Mouse (Mus musculus): ENCODE measurements at regions not wholly inside any gene's neighbourhood (a gene's known extent, or its start where the extent isn't known, plus 50 kb on each side); places are given as distances from the start of the nearest gene placed in this dataset.

DNA sequence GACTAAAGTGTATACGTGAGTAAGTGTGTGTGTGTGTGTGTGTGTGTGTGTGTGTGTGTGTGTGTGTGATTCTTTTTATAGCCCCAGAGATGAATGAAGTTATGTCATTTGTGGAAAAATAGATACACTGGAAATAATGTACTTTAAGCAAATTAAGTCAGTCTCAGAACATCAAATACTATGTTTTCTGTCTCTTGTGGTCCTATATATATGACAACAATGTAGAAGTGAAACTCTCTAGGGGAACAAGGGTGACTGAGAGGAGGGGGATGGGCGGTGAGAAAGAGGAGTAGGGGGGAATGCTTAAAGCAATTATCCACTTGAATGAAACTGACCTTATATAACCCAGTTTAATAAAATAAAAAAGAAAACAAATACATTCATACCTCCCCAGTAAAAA is 285.5 kb downstream of the Pten start:
- no peak for DNase-seq (ENCODE audit: low spot score in 2 of 2)

DNA sequence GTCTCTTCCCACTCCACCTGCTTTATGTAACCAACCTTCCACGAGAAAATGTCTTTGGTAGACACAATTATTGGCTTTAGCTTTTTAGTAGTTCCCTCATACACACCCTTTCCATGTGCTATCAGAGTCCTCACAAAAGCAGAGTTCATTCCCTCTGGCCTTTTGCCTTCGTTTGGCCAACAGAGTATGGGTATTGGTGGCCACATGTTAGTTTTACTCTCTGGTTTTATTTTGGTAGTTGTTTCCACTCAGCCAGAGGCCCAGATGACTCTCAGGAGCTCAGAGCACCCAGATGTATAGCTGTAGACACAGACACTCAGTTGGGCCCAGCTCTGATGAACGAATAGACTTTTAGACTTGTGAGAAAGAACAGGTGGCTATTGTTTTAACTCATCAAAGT is 286.4 kb downstream of the Pten start:
- no peak for DNase-seq (ENCODE audit: low spot score in 2 of 2)

DNA sequence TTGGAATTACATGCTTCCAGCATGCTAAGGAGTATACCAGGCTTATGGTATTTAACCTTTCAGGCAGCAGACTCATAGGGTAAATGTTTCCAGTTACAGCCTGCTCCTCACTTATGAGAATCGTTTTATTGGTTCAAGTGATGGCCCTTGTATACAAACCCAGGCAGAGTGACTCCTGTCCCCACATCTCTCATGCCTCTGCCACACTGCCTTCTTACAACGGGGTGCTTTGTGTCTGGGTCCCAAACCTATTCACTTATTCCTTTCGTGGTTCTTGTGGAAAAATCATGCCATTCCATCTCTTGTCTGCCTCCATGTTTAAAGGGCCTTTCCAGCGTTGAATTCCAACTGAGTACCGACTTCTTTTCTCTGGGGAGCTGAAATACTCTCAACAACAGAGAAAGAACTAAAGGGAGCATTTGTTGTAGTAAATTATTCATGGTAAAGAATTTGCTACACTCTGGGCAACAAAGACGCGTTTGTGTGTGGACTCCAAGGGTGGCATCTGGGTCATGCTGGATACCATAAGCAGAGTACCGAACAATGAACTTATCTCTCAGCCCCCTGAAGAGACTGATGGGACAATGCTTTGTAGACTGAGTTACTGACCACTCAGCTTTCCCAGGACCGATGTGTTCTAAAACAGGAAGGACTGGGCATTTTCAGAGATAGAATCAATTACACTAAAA is 291.6 kb downstream of the Pten start:
- DNase-seq (ENCODE audit: low spot score in 2 of 2), result no peak

DNA sequence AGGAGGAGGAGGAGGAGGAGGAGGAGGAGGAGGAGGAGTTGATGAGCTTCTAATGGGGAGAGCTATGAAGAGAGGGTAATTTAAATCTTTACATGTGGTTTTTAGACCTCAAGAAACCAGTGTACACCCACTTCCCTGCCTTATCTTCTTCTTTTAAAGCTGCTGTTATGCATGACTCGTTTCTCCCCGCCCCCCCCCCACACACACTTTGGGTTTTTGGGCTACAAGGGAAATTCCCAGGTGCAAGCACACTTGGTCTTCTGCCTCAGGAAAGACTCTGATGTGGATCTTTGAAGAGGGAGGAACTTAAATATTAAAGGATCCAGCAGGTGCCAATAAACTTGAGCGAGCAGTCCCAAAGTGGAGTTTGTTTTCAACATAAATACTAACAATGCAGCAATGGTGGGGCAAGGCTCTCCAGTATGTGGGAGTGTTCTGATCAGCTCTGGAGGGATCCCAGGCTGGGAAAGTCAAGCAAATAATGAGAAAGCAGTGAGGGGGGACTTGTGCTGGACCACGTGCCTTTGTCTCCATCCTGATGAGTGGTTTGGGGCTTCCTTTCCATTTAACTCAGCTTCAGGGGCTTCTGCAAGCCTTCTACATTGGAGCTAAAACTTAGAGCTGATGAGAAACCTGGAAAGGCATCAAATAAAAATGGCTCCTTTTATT is 296.0 kb downstream of the Pten start:
- no peak for DNase-seq (ENCODE audit: low spot score in 2 of 2)

DNA sequence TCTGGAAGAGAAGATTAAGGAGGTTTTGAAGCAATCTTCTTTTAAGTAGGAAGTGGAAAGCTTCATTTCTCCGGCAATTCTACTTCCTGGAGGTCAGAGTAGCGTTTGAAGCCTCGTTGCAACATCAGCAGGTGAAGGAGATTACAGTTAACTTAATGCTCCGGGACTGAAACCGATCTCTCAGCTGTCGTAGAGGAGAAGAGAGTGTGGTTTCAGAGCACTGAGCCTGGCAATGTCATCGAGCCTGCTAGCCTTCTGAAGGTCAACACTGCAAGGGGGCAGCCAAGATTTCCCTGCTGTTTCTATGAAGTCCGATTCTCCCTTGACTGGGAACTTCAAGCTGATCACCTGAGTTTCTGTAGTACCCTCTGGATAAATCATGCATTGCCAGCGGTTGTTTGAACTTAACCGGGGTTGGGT is 299.1 kb downstream of the Pten start:
- DNase-seq (ENCODE audit: low spot score in 2 of 2), result no peak

DNA sequence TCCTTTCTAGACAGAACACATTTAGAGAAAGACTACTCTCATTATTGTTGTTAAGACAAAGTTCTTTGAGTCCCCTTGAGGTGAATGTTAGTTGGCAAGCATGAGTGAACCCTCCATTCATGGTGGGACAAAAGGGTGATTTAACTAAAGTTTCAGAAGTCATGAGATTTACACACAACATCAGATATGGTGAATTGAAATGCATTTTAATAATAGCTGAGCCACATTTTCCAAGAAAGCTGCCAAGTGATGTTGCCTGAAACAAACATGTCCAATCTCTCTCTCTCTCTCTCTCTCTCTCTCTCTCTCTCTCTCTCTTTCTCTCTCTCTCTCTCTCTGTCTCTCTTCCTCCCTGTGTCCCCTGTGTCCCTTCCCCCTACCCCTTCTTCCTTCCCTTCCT is 303.7 kb downstream of the Pten start:
- DNase-seq (ENCODE audit: low spot score in 2 of 2), result no peak

DNA sequence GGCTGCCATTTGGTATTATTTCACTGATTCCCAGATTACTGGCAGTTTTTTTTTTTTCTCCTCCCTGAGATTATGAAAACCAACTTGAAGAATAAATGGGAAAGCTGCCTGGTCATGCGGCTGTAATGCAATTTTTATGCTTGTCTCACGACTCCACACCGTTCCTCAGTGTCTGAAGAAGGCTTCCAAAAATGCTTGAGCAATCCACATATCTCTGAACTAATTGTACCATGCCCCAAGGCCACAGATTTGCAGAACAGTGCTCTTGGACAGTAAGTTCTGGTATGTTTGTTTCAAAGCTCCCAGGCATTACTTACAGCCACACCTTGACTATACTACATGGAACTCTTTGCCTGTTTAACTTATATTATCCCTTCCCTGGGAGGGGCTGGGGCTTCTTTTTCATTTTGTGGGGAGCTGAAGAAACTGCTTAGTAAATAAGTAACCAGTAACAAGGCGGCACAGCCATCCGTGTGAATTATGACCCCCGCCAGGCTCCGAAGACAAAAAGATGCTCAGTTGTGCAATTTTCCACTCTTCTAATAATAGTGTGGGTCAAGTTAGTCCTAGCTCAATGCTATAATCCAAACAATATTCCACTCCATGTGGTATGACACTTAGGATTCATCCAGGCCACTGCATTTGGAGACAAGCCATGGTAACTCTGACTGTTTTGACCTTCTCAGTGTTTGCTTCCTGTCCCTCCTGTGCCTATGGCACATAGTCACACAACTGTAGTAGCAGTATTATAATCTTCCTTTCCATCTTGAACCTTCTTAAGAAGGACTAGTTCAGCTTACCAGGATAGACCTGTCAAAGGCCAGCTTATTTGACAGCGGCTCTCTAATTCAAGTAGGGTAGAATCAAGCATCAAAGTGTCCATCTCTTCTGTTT is 305.1 kb downstream of the Pten start:
- no peak for DNase-seq (ENCODE audit: low spot score in 2 of 2)

DNA sequence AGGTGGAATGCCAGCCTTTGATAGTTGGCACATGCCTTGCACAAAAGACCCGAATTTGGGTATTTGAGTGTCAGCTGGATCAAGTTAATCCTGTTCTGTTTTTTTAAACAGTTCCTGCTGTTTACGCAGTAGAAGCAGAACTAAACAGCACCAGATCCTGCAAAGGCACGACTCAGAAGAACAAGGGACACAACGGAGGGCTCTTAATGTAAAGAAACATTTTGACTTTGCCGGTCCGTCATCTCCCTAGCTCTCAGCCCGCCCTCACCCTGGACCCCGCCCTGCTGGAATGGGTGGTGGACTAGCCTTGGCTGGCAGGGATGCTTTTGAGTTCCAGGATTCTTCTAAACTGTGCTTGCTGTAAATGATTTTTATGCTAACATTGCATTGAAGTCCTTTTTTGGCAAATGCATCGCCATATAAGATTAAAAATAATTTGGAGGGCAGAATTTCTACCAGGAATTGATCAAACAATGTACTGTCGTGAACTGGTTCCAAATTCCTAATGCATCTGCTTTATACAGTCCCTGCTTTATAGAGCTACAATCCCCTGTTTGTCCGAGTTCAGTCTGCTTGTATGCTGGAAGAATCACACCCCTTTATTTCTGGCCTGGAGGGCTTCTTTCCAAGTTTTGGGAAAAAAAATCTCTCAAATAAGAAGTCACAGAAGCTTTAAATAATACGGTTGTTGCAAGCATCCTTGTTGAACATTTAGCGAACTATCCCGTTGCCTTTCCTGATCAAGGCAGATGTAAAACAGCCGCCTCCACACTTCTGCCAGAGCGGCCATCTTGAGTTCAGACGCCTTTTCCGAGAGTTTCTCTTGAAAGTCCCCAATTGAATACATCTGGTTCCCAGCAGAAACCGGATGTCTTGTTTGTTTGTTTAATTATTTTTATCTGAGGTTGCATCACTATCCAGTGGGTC is 308.2 kb downstream of the Pten start:
- no peak for DNase-seq (ENCODE audit: low spot score in 2 of 2)

DNA sequence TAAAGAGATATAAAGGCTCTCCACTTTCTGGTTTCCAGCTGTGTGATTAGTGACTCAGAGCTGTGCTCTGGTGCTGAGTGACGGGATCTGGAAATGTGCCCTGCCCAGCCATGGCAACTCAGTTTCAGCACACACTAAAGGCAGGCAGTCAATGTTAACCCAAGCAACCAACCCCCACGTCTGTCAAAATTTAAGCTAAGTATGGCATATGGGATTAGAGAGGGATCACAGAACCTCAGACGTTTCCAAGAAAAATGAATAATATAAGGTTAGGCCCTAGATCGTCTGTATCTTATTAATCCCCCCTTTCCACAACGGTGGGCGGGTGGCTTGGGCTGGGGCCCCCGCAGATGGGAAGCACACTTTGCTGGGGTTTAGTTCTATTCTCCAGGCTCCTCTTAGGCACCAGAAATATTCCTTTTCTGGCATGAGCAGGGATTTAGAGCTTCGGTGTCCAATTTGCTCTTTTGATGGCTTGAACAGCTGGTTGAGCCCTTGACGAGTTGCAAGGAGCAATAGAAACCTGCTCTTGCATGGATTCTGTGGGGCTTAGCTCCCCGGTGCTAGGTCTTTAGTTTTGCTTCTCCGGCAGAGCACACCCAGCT is 311.2 kb downstream of the Pten start:
- DNase-seq (ENCODE audit: low spot score in 2 of 2), result no peak

DNA sequence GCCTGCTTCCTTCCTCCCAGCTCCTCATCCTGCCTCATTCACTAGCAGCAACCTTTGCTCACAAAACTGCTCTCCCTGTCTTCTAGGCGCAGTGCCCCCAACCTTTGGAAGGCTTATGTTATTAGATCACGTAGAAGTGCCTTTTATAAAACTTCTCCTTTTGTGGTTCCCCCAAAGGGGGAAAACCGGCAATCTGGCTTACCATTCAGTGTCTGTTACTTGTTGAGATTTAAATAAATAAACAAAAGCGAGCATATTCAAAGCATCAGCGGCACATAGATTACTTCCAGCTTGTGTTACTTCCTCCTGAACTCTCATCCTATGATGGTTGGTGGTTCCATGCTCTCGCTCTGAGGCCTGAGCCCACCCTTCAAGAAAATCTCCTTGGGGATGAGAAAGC is 312.5 kb downstream of the Pten start:
- DNase-seq (ENCODE audit: low spot score in 2 of 2), result no peak

DNA sequence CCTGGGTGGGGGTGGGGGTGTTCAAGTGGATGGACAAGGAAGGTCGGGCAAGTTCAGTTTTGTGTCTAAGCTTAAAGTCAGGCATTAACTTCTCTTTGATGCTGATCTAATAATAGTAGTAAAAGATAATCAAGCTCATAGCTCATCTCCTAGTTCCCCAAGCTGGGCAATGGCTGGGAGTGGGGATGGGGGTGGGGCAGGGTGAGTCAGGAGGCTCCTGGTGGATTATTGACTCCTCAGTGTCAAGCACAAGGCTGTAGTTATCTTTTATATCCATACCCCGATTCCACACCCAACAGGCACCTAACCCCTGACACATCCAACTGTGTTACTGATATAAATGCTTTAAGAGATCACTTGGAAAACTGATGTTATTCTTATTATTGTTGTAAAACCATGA is 315.0 kb downstream of the Pten start:
- DNase-seq (ENCODE audit: low spot score in 2 of 2), result no peak

DNA sequence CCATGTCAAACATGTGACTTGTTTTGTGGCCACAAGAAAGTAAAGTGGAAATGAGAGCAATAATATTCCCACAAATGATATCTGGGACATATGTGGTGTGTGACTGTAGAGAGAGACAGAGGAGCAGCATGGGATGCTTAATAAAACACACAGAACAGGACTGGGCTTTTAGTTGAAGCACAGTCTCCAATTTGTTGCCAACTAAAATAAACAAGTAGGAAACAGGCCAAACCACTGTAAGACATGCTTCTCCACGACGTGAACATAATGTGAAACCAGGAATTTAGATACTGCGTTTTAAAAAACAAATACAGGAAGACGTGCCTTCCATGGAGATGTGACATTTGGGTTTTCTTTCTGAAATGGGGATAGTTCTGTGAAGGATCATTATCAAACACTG is 317.2 kb downstream of the Rnls start:
- no peak for DNase-seq (ENCODE audit: low spot score in 2 of 2)

DNA sequence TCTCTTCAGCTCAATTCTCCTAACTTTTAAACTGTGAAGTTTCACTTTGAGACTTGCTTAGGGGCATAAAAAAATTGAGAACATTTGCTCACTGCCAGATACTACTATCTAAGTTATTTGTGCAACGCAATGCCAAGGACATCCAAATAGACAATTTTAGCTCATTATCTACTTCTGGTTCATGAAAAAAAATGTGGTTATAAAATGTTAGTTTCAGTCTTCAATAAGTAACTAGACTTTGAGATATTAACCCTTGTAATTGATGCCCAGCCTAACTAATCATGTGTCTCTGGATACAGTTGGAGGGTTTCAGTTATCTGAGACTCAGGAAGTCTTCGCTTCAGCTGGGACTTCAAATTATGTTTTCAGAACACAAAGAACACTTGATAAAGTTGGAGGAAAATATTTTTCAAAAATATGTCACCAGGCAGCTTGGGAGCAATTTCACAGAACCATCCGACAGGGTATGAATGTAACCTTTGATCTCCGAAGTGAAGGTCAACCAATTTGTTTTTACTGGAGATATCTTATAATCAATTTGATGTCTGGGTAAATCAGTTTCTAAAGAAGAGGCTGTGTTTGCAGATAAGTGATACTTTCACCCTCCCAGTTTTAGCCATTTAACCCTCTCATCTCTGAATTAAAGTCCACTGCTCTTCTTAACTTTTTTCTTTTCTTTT is 313.3 kb downstream of the Rnls start:
- DNase-seq (ENCODE audit: low spot score in 2 of 2), result no peak

DNA sequence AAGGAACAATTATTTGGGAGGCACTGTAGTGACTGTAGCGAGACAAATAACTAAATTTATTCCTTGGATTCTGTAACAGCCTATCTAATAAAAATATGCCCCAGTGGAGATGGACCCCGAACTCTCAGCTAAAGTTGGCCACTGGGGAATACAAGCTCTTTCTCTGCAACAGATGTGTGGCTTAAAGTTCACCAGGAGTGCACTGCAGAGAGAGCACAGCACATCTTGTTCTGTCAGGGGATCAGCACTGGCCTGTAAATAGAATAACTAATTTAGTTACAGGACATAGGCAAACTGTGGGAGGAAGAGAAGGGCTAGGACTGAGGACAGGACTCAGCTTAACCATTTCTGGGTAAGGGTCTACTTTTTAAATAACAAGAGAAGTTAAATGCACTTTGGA is 312.1 kb downstream of the Rnls start:
- DNase-seq (ENCODE audit: low spot score in 2 of 2), result no peak

DNA sequence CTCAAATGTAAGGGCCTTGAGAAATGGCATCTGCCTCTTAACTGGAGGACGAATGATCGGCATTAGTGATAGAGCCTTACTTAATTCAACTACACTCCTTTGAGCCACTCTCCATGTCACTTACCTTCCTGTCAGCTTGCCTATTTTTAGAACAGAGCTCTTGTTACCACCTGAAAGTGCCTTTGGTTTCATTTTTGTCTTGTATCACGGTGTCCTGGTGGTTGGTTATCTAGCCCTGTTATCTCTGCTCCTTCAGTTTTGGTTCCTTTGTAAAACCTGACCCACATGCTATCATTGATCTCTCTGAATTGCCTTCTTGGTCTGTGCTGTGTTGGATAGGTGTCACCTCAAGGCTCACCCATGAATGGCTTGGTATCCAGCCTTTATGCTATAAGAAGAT is 310.6 kb downstream of the Rnls start:
- no peak for DNase-seq (ENCODE audit: low spot score in 2 of 2)

DNA sequence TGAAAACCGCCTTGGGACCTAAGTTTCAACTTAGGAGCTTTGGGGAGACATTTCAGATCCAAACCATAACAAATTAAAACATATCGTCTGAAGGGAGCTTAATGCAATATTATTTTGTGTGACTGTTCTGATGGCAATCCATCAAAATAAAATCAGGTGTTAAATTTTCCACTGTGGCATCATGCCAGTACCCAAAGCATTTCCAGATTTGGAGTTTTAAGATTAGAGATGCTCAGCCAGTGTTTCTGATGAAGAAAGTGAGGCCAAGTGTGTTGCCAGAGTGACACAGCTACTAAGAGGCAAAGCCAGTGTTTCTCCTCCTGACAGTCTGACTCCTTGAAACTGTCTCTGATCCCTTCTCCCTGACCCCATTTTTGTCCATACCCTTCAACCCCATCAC is 308.7 kb downstream of the Rnls start:
- DNase-seq (ENCODE audit: low spot score in 2 of 2), result no peak

DNA sequence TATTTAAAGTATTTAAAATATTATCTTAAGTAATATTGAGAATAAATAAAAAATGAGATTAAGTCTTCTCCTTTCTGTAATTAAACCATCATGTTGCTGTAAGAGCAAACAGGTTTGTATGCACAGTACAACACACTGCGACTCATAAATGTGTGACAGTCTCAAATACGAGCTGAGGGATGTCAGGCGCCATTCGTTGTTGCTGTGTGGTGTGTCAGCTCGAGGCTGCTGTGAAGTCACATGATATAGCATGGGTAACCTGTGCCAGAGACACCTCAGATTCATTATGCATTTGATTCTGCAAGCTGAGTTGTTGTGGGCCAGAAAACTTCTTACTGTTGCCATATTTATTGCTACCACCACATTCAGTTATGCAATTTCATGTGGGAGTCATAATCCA is 307.4 kb downstream of the Rnls start:
- DNase-seq (ENCODE audit: low spot score in 2 of 2), result no peak
